Comparison of ENCODE assay signal across 21 mouse cellular contexts in the genomic region with DNA sequence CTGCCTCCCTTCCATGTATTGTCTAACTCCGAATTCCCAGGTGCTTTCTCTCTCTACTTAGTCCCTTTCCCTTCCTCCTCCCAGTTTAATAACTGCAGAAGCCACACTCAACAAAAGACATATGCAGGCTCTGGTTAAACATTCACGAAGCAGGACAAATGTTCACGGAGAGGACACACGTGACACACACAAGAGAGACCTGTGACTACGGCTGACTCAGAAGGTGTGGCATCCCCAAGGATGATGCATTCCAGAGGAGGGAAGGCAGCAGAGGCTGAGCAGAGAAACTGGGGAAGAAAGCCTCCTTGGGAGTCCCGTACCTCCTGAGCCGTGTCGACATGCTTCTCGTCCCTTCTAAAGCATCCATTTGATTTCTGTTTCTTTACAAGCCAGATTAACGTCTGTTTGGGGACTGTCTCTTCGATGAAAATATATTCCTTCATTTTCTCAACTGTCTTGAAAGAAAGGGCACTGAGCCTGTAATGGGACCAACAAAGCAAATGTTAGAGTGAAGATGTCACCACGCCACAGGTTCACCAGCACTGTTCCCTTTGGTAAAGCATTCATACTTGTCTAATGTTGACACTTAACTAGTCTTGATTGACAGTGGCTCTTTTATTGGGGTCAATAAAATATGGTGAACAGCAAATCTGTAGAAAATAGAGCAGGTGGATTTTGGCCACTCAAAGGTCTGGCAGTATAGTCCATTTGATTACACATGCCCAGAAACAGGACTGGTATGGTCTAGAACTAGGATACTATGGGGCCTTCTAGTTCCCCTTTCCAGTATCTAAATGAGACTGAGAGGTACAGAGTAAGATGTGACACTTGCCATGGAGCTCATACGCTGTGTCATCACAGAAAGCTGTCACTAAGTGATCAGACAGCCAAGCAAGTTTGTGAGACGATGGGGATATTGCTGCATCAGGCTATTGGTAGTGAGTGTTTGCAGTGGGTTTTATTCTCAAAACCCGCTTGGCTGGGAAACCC. TPM values are rescaled to one million over a fixed set of nuclear protein-coding genes. Genes with fewer than 3 reads are reported as not detected.
DNase-seq lines count a peak whose midpoint lies in the region; ATAC-seq and TF ChIP-seq lines count a peak whose summit lies in the region.
"Had no signal": no experiment of that assay in that cellular context is flagged by ENCODE, and none has a peak within 500 bp of the region (broad histone marks: within the 10 kb centered on the region; RNA-seq: fewer than 3 reads in every experiment).

No protein-coding gene starts in this region.

- no peak overlapping the region for H3K27ac ChIP-seq in kidney, embryonic 15.5 days
- 0 out of 2 replicates have a peak overlapping the region, but pooled peaks have one; percentile 48 for H3K27ac ChIP-seq in stomach, embryonic 14.5 days (ENCODE audit: low read length)
- no peak overlapping the region for H3K27ac ChIP-seq in gastrocnemius, adult 2 months
- H3K27ac ChIP-seq: embryonic facial prominence, embryonic 12.5 days; lung, embryonic 15.5 days had no signal

- H3K36me3 ChIP-seq in kidney, embryonic 15.5 days, result no peaks in the 10 kb centered on the region
- H3K36me3 ChIP-seq in stomach, embryonic 14.5 days (ENCODE audit: control insufficient read depth, insufficient read depth, low read length), result no peaks in the 10 kb centered on the region
- H3K36me3 ChIP-seq: embryonic facial prominence, embryonic 12.5 days; lung, embryonic 15.5 days had no signal

- no peak overlapping the region for H3K4me3 ChIP-seq in kidney, embryonic 15.5 days (replicated peaks)
- no peak overlapping the region for H3K4me3 ChIP-seq in stomach, embryonic 14.5 days (ENCODE audit: low read depth, low read length)
- no peak overlapping the region for H3K4me3 ChIP-seq in gastrocnemius, adult 2 months
- H3K4me3 ChIP-seq: embryonic facial prominence, embryonic 12.5 days; lung, embryonic 15.5 days had no signal

- intact Hi-C loops in heart, postnatal 25 days (cut with DNase I), result no loop called here
- intact Hi-C loops in gastrocnemius, adult 2 months (cut with DNase I), result no loop called here

- H3K4me1 ChIP-seq in kidney, embryonic 15.5 days, result no peaks in the 10 kb centered on the region
- no peaks in the 10 kb centered on the region for H3K4me1 ChIP-seq in stomach, embryonic 14.5 days (ENCODE audit: control insufficient read depth, insufficient read depth, low read length)
- H3K4me1 ChIP-seq: embryonic facial prominence, embryonic 12.5 days; lung, embryonic 15.5 days had no signal

- DNase-seq in heart, adult 11 months, result peak; percentile 40
- DNase-seq in heart, postnatal 25 days (ENCODE audit: low spot score), result no peak
- DNase-seq in R1 (ENCODE audit: low read depth, low spot score), result peak; percentile 8
- DNase-seq in retina, embryonic 14.5 days (ENCODE audit: low spot score), result no peak
- no peak for DNase-seq in cerebellum, adult 11 months
- DNase-seq in gastrocnemius, adult 2 months, result no peak
- DNase-seq: adrenal gland, postnatal 25 days; cerebellum, postnatal 25 days; heart, postnatal 14 days; thymus, adult 18-20 months had no signal

- no peak for TF ChIP-seq CTCF in gastrocnemius, adult 2 months (IDR thresholded peaks at IDR 0.05)

- ATAC-seq in kidney, embryonic 15.5 days (replicated peaks; ENCODE audit: low FRiP score), result peak; percentile 46; the same call in 1 of the 2 replicates
- ATAC-seq in stomach, embryonic 14.5 days (ENCODE audit: insufficient number of reproducible peaks, insufficient read depth, low FRiP score, low read depth), result peak; percentile 83
- ATAC-seq: inflammation-experienced regulatory T-cells, adult 6 months had no signal

- no peaks in the 10 kb centered on the region for H3K9me3 ChIP-seq in kidney, embryonic 15.5 days (replicated peaks)
- no peaks in the 10 kb centered on the region for H3K9me3 ChIP-seq in stomach, embryonic 14.5 days (ENCODE audit: control insufficient read depth, low read depth, low read length)
- H3K9me3 ChIP-seq: embryonic facial prominence, embryonic 12.5 days; lung, embryonic 15.5 days had no signal

- H3K9ac ChIP-seq in kidney, embryonic 15.5 days, result no peak overlapping the region
- no peak overlapping the region for H3K9ac ChIP-seq in stomach, embryonic 14.5 days (replicated peaks; ENCODE audit: low read depth, low read length)
- H3K9ac ChIP-seq: embryonic facial prominence, embryonic 12.5 days; lung, embryonic 15.5 days had no signal

- WGBS in kidney, embryonic 15.5 days, result 72% methylated on average over 15 of the region's 15 CpGs
- WGBS in stomach, embryonic 14.5 days, result 70% methylated on average over 15 of the region's 15 CpGs

- H3K27me3 ChIP-seq in kidney, embryonic 15.5 days, result no peaks in the 10 kb centered on the region
- no peaks in the 10 kb centered on the region for H3K27me3 ChIP-seq in stomach, embryonic 14.5 days (ENCODE audit: control insufficient read depth, insufficient read depth, low read length)
- H3K27me3 ChIP-seq: embryonic facial prominence, embryonic 12.5 days; lung, embryonic 15.5 days had no signal

- no peak overlapping the region for H3K4me2 ChIP-seq in kidney, embryonic 15.5 days
- no peak overlapping the region for H3K4me2 ChIP-seq in stomach, embryonic 14.5 days (replicated peaks; ENCODE audit: low read depth, low read length)
- H3K4me2 ChIP-seq: embryonic facial prominence, embryonic 12.5 days; lung, embryonic 15.5 days had no signal

RNA-seq across cellular contexts. Expression of a gene that starts 23.2 kb away (rescaled TPM):
- total RNA-seq in heart, postnatal 25 days (2021), result 1 to 10 TPM; 1.5 to 1.7 TPM
- polyA plus RNA-seq in kidney, embryonic 15.5 days (2015; fragmentation: Nextera tagmentation; extraction: Ambion mirVana), result 1.6 and 2.2 TPM in 2 replicates
- 0.07 and 0.10 TPM in 2 replicates for polyA plus RNA-seq in stomach, embryonic 14.5 days (2014; fragmentation: Nextera tagmentation; extraction: Ambion mirVana)
- not detected for total RNA-seq in gastrocnemius, adult 2 months (2021)
- total RNA-seq: megakaryocyte-erythroid progenitor cell, adult 5-6 weeks; monocyte, adult 5-6 weeks had no signal
- polyA plus RNA-seq: embryonic facial prominence, embryonic 12.5 days; inflammation-experienced regulatory T-cells, adult 6 months had no signal

RNA-seq across cellular contexts. Expression of a gene that starts 31.6 kb away (rescaled TPM):
- not detected for total RNA-seq in heart, postnatal 25 days (2021)
- polyA plus RNA-seq in kidney, embryonic 15.5 days (2015; fragmentation: Nextera tagmentation; extraction: Ambion mirVana), result 0.53 and 0.93 TPM in 2 replicates
- 3.8 and 4.4 TPM in 2 replicates for polyA plus RNA-seq in stomach, embryonic 14.5 days (2014; fragmentation: Nextera tagmentation; extraction: Ambion mirVana)
- total RNA-seq in gastrocnemius, adult 2 months (2021), result not detected
- total RNA-seq: adrenal gland, postnatal 25 days; ES-E14; heart, postnatal 14 days; megakaryocyte-erythroid progenitor cell, adult 5-6 weeks; monocyte, adult 5-6 weeks had no signal
- polyA plus RNA-seq: forebrain, embryonic 11.5 days; inflammation-experienced regulatory T-cells, adult 6 months; limb, embryonic 11.5 days; spleen, adult 2 months had no signal

Comparison
In these comparisons a context has a peak if more than half of its experiments do, and no peak if none do; other contexts are left out.
1. DNase-seq: peak in heart, adult 11 months (single experiment) and R1 (single experiment); none in heart, postnatal 25 days (single experiment), retina, embryonic 14.5 days (single experiment), cerebellum, adult 11 months (single experiment) and gastrocnemius, adult 2 months (single experiment).